Mouse (Mus musculus): ENCODE data around the gene Lin7a.
"Not testable (repeated sequence)": the region's sequence is repeated elsewhere in the genome, so short reads cannot be mapped to it uniquely, and the experiment has no call there.

Gene Lin7a

DNA sequence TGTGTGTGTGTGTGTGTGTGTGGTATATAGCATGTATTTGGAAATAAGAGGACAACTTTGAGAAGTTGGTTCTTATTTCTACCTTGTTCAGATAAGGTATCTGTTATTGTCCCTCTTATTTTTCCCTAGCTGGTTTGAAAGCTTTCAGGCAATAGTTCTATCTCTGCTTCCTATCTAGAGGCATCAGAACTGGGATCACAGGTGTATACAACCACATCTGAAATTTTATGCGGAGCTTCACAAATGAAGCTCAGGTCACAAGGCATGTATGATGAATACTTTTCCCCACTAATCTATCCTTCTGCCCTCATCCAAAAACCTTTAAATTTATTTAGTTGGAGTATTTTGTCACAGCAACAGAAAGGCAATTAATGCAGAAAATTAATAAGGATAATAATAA is 33.8 kb upstream of the Lin7a start:
- DNase-seq, result no peak

DNA sequence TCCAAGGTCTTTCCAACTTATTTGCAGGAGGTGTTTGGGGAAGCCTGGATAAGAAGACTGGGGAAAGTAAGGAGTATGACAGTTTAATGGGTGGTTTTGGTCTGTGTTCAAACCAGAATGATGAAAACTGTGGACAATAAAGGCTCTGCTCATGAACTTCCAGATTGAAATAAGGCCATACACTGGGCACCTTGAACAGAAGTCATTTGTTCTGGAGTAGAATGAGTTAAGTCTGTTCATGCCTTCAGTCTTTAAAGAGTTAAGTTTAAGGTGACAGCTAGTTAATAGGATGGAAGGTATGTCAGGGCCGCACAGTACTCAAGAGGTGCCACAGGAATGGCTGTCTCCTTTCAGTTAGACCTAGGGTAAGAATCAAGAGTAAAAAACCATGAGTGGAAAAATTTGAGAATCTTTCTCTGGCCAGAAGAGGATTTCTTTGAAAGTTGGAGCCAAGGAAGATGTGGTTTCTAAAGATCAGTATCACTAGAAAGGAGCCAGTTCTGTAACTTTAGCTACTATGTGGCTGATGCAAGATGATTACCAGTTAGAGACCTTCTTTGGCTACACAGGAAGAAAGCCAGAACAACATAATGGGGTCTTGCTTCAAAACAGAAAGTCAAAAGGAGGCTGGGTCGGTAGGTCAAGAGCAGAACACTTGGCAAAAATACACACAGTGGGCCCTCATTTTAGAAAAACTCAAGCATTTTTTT is 33.2 kb upstream of the Lin7a start:
- no peak for DNase-seq

DNA sequence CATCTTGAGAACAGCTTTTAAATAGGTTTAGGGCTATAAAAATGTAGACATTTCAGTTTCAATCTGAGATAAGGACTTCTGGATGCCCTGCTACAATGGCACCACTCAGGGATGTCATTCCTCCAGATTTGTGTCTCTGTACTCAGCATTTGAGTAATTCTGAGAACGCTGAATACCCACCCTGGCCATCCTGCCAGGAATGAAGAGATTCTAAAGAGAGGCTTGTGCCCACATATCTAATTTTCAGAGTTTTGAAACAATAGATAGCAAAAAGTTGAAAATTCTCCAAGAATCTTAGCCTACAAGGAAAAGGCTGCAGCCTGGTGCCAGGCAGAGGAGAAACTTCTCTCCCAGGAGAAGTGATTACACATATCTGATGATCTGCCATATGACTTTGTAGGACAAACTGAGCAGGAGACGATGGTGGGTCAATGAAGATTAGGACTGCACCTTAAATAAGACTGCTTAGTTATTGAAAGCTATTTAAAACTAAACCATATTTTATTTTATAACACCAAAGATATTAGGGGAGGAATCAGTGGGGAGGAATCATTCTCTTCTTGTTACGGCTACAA is 32.5 kb upstream of the Lin7a start:
- no peak for DNase-seq

DNA sequence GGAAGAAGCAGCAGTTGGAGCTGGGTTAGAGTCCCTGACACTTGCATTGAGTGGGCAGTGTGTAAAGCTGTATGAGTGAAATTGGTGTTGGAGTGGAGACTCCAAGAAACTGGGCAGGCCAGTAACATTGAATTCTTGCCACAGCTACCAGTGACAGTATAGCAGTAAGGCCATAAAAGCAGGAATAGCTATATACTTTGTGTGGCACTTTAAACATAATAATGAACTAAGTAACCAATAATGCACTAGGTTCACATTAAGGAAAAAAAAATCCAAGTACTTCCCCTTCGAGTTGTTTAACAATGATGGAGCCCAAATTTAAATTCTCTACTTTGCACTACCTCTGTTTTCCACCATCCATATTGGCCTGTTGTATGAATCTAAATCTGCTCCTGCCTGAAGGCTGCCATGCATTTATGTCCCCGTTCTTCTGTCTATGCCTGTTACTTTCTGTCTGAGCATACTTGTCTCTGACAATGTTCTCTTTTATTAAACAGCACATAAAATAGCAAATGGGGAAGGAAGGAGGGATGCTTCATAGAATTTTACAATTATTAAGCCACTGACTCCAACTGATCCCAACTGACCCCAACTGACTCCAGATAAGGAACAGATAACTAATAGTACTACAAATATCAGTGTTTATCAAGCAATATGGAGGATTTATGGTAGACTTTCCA is 31.7 kb upstream of the Lin7a start:
- DNase-seq, result no peak

DNA sequence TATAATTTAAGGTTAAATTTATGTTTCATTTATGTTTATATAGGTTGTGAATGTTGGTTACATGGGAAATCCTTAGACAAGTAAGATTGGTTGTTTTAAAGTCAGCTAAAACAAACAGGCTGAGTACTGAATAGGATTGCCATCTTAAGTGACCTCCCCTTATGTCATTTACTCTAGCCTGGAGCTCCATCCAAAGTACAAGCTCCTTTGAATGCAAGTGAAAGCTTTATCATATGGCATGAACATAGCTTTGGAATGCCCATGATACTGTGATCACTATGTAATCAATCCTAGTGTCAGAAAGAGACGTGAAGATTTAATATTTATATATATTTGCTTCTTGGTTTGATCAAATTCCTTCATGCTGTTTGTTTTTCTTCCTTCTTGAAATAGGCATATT is 31.0 kb upstream of the Lin7a start:
- no peak for DNase-seq

DNA sequence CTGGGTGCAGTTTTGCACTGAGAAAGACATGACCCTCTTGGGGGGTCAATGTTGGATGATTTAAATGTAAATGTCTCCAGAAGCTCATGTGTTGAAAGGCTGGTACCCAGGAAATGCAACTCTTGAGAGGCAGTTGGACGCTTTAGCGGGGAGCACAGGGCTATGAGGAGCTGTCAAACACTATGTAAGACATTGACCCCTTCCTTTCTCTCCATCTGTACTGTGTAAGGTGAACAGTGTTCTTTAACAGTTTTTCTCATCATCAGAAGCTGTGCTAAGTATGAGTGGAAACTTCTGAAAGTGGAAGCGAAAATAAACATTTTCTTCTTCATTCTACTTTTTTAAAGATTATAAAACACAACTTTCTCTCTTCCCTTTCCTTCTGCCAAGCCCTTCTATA is 30.5 kb upstream of the Lin7a start:
- DNase-seq, result no peak

DNA sequence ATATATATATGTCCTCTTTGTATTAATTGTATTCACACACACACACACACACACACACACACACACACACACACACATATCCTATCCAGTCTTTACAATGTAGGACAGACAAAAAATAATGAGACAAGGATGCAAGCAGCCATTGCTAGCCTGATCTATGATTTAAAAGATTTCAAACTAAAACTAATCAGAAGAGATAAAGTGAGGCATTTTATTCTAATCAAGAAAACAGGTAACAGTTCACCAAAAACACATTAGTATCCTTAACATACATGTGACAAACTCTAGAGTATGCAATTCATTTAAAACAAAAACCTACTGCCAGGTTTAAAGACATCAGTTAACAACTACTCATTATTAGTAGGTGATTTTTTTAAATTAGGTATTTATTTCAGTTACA is 30.1 kb upstream of the Lin7a start:
- no peak for DNase-seq

DNA sequence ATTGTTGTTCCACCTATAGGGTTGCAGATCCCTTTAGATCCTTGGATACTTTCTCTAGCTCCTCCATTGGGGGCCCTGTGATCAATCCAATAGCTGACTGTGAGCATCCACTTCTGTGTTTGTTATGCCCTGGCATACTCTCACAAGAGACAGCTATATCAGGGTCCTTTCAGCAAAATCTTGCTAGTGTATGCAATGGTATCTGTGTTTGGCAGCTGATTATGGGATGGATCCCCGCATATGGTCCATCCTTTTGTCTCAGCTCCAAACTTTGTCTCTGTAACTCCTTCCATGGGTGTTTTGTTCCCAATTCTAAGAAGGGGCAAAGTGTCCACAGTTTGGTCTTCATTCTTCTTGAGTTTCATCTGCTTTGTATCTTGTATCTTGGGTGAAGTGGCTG is 29.5 kb upstream of the Lin7a start:
- not testable (repeated sequence) for DNase-seq

DNA sequence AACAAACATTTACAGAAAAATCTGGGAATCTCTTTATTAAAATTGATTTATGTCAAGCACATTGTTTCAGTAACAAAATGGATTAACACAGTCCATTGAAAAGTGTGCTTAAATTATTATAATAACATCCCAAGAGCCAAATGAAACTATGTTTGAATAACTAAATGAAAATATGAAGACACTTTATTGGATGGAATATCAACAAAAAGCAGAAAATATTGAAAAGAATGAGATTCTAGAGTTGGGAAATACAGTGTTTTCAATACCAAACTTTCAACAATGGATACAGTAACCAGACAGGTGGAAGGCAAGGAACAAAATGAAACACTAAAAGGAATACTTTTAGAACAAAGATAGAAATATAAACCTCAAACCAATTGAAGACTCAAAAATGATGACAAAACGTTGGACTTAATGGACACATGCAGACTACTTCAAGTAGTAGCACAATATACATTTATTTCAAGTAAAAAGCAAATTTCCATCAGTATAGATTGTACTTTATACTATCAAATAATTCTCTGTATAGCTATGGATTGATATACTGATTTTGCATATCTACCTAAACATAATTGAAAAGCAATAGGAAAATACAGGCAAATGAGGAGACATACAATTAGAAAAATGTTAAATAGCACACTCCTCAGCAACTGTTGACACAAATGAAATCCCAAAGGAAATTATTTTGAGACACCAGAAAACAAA is 28.6 kb upstream of the Lin7a start:
- DNase-seq, result no peak

DNA sequence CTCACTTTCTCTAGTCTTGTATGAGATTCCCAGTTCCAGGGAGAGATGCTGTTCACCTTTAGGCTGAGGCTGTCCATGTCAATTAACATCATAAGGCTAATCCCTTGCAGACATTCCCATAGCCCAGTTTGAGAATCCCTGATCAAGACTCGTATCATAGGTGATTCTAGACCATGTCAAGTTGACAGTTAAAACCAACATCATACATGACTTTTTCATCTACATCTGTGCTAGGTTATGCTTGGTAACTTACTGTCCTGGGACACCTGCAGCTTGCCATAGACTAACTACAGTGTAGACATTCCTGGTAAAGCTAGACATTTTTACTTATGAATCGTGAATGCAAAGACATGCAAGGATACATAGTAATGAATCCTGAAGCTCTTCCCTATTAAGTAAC is 27.3 kb upstream of the Lin7a start:
- no peak for DNase-seq

DNA sequence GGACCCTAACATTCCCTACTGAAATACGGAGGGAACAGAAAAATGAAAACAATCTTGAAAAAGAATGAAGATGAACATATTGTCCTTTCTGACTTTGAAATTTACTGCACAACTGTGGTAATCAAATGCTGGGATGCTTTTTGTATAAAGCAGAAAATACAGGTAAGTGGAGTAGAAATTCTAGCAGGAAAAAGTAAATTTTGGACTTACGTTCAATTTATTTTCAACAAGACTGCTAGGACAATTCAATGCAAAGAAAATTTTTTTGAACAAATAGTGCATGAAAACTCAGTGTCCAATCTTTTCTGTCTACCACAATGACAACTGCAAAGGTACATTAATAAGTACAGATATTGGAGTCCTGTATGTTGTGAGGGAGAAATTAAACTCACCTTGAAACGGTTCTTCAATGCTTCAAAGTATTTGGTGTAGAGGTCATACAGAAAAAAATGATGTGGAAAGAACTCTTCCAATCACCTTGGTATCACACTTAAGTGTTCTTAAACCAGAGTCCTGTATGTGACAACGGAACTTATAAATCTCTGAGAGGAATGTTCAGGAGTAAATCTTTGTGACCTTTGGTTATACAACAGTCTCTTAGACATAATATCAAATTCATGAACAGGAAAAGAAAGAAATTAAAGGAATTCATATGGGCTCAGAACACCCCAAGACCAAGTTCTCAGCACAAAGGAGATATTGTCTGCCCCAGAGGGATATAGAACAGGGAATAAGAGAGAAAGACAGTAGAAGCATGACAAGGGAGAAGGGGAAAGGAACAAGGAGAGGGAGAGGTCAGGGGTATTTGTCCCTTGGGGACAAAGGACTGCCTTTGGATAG is 26.6 kb upstream of the Lin7a start:
- no peak for DNase-seq

DNA sequence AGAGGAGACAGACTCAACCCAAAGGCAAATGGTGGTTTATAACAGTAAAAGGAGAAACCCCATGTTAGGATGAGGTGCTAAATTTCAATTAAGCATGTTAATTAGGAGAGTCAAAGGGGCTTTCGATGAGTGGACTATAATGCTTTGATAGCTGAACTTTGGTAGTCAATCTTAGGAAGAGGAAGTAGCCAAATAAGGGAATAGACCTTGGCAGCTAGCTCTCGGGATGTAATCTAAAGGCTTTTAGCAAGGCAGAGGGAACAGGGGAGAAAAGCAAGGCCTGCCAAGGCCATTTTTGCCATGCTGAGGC is 26.0 kb upstream of the Lin7a start:
- no peak for DNase-seq

DNA sequence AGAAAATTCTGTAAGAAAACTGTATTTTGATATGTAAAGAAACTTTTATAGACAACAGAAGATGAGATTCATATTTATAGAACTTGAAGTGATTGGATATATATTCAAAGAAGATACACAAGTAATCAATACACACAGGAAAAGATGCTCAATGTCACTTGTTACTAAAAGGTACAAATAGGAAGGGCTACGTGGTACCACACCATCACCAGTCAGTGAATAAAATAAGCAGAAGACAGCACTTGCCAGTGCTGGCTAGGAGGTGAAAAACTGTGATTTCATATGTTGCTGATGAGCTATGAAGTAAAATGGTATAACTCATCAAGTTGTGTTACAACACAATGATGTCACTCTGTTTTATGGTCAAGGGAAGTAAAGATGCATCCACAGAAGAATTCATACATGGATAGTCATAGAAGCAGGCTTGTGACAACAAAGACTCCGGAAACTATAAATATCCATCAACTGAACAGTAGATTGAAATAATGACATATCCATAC is 25.5 kb upstream of the Lin7a start:
- DNase-seq, result no peak

DNA sequence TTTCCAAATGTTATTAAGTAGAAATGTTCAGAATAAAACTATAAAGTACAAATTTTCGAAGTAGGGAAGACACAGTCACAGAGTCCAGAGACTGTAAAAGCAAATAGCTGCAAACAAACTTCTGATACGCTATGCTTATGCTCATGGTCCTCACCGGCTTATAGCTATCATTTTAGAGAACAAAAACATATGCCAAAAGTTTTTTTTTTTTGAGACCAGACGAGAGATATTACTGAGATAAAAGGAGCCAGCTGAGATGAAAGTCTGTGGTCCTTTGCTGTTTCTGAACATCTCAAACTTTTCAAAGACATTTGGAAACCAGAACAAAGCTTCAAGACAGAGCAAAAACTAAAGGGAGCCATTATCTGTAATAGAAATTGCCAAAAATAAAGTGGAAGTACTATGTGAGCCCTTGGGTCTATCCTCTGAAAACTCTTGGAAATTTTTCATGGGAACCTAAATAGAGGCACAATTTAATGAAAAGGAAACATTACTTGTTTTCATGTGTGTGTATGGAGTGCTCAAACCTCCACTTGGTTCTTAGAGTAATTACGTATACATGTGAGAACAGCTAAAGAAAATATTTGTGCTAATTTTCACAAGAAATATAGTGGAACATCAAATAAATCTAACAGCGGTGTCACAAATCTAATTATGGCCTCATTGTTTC is 24.4 kb upstream of the Lin7a start:
- DNase-seq, result no peak

DNA sequence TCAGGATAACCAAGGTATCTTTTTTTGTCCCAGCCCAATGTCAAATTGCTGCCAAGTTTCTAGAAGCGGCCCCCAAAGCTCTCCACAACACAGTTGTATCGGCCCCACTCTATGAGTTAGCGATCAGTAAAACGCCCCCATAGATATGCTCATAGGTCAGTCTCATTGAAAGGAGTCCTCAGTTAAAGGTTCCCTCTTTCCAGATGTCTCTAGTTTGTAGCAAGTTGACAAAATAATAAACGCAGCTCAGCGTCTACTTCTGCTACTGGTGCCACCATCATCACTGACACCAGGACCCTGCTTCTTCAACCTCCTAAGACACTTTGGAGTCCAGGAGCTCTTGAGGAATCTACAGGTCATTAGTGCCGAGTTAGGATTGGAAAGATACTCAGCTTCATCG is 23.0 kb upstream of the Lin7a start:
- DNase-seq, result no peak

DNA sequence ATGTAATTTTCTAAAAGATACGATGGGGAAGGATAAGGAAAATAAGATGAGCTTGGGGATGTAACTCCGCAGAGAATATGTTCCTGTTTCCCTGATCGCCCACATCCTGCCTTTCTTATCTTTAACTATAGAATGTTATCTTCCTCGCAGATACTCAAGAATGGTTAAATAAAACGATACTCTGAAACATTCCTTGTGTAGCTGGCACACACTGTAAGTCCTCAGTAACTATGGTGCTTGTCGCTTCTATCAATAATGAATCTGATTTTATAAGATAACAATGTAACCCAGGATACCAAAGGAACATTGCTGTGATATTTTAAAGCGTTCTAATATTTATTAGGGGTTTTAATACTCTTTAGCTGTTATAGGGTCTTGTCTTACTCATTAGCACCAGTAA is 22.4 kb upstream of the Lin7a start:
- no peak for DNase-seq

DNA sequence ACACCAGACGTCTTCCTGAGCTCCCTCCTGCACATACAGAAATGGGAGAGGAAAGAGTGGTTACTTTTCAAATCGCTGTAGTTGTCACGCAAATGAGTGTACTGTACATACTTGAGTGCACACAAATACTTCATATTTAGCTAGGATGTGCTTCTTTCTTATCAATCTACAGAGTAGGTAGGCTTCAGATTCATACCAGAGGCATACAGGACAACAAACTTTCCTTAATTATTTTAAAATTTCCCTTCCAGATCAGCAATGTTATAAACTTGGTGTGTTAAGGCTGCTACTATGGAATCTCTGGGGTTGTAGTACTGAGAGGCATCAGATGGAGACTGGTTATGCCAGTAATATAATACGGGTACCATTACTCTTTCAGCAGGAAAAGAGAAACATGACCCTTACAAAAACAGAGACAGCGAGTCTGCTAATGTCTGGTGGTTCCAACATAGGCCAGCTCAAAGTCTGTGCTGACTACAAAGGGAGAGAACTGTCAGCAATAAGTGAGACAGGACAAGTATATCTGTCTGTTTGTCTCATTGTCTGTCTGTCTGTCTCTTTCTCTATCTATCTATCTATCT is 21.8 kb upstream of the Lin7a start:
- DNase-seq, result no peak

DNA sequence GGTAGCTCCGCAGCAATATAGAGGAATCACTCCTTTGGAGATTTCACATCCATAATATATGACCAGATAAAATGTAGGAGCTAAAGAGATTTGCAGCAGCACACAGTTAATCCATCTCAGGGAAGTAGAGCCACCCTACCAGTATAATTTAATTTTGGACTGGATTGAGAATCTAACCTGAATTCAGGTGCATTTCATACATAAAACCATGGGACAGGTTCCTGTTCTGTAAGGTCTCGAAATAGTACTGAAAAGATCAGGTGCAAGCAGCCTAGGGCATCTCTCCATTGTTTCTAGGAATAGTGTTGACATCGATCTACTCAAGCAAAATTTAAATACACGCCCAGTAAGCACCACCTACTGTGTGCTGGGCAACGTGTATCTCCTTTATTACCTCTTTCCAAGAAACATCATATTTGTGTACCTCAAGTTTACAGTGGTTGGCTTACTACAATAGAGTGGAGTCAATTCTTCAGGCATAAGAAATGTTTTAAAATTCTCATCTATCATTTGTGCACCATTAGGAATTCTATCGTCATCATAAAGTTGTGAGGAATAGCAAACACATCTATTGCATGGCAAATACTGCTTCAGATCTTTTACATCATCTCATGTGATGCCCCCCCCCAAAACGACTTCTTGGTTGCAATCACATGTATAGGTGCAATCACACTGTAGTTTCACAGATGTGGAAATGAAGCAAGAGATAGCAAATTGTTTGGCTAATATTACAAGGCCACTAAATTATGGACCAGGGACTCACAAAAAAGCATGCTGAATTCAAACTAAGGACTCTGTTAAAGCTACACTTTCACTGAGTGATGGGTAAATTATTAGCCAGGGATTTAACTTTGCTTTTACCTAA is 20.9 kb upstream of the Lin7a start:
- DNase-seq, result no peak

DNA sequence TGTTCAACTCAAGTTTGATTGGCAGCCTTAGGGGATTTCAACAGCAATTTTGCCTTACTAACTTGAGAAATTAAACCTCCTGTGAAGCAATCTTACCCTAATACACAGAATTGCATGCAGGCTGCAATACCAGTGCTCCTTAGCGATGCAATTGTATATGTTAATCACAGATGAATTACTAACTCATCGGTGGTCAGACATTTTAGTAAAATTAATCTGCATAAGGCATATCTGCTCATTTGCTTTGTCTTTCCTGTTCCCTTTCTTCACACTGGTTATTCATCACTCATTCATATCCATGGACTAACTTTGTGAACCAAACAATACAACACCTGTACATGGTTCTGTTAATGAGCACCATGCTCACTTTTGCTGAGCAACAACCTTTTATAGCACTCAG is 20.2 kb upstream of the Lin7a start:
- no peak for DNase-seq

DNA sequence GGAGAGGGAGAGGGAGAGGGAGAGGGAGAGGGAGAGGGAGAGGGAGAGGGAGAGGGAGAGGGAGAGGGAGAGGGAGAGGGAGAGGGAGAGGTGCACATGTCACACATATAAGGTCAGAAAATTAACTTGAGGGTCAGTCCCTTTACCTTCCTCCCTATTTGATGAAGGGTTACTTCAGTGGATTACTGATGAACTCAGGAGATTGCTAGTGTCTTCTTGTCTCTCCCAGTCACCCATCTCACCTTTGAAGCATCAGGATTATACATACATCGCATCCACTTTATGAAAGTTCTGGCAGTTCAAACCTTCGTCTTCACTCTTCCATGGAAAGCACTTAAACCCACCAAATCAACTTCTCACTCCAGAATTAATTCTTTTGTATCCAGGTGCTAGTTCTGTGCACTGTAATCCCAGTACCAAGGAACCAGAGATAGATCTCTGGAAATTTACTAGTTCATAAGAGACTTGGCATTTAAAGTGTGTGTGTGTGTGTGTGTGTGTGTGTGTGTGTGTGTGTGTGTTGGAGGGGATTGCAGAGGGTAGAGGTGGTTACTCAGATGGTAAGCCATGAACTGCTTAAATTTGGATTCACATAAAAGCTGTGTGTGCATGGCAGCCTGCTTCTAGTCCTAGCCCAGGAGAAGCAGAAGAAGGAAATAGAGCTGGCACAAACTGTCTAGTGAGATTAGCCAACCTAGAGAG is 19.5 kb upstream of the Lin7a start:
- DNase-seq, result no peak

DNA sequence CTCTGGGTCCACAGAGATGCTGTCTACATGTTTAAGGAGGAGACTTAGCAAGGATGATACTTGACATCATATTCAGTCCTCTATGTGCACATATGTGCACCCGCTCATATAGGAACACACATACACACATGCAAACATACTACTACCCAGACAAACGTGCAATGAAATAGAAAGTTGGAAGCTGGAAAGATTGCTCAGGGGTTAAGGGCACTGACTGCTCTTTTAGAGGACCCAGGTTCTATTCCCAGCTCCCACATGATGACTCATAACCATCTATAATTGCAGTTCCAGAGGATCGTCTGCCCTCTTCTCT is 19.0 kb upstream of the Lin7a start:
- DNase-seq, result no peak

Data from cerebellum, adult 9-11 months (tissue).